Mouse (Mus musculus): ENCODE data around the gene Dnase1l2. TPM values are rescaled to one million over a fixed set of nuclear protein-coding genes. Genes with fewer than 3 reads are reported as not detected.
"Not testable (repeated sequence)": the region's sequence is repeated elsewhere in the genome, so short reads cannot be mapped to it uniquely, and the experiment has no call there.

Dnase1l2 gene
- total and polyA plus RNA-seq, 3 experiments: 2.1 to 4.1 (median 3.7) TPM

GRCm38 (mm10) chr17:24472512-24472911 is 29.6 kb upstream of the Dnase1l2 start:
- DNase-seq: peak; percentile 90

- DNase-seq: peak; percentile 79
Measured at GRCm38 (mm10) chr17:24470701-24471527, 28.0 kb upstream of the Dnase1l2 start.

- DNase-seq: peak; percentile 99
Measured at GRCm38 (mm10) chr17:24469910-24470602, 27.2 kb upstream of the Dnase1l2 start, which contains the start of the genes E4f1 and Pgp. E4f1 (minus strand) TSS chr17:24470313. Pgp (plus strand) TSS chr17:24470392.

- no peak for DNase-seq
Measured at GRCm38 (mm10) chr17:24469336-24469909, 26.5 kb upstream of the Dnase1l2 start.

GRCm38 (mm10) chr17:24468636-24469246 is 25.8 kb upstream of the Dnase1l2 start:
- DNase-seq: no peak

GRCm38 (mm10) chr17:24463374-24464133 is 20.6 kb upstream of the Dnase1l2 start:
- no peak for DNase-seq

- DNase-seq: no peak
Measured at GRCm38 (mm10) chr17:24462932-24463331, 20.0 kb upstream of the Dnase1l2 start.

- DNase-seq: no peak
Measured at GRCm38 (mm10) chr17:24461580-24461979, 18.7 kb upstream of the Dnase1l2 start.

GRCm38 (mm10) chr17:24455523-24456206 is 12.8 kb upstream of the Dnase1l2 start:
- DNase-seq: not testable (repeated sequence)

GRCm38 (mm10) chr17:24454756-24455522 is 12.0 kb upstream of the Dnase1l2 start:
- DNase-seq: peak; percentile 100

GRCm38 (mm10) chr17:24454218-24454755 is 11.4 kb upstream of the Dnase1l2 start:
- DNase-seq: no peak

- DNase-seq: peak; percentile 57
Measured at GRCm38 (mm10) chr17:24453372-24453771, 10.5 kb upstream of the Dnase1l2 start.

- DNase-seq: no peak
Measured at GRCm38 (mm10) chr17:24451220-24451619, 8.3 kb upstream of the Dnase1l2 start.

- no peak for DNase-seq
Measured at GRCm38 (mm10) chr17:24449507-24449906, 6.6 kb upstream of the Dnase1l2 start.

- no peak for DNase-seq
Measured at GRCm38 (mm10) chr17:24446590-24446989, 3.7 kb upstream of the Dnase1l2 start.

- DNase-seq: no peak
Measured at GRCm38 (mm10) chr17:24443409-24443808, 504 bp upstream of the Dnase1l2 start.

GRCm38 (mm10) chr17:24442107-24442506 is 798 bp downstream of the Dnase1l2 start:
- no peak for DNase-seq

- no peak for DNase-seq
Measured at GRCm38 (mm10) chr17:24441148-24441547, 1.8 kb downstream of the Dnase1l2 start.

- peak; percentile 52 for DNase-seq
Measured at GRCm38 (mm10) chr17:24440377-24440776, 2.5 kb downstream of the Dnase1l2 start.

- peak; percentile 37 for DNase-seq
Measured at GRCm38 (mm10) chr17:24437016-24437415, 5.9 kb downstream of the Dnase1l2 start.
